Mouse (Mus musculus) limb, embryonic 11.5 days (tissue): ENCODE data around the gene Tnfrsf23. TPM values are rescaled to one million over a fixed set of nuclear protein-coding genes. Genes with fewer than 3 reads are reported as not detected.
"Not testable (repeated sequence)": the region's sequence is repeated elsewhere in the genome, so short reads cannot be mapped to it uniquely, and the experiment has no call there.

ENCODE experiments used
- ATAC-seq: fragments of 200-750 bp; cut with Nextera tagmentation; 2 replicates; pipeline ENCODE4 v1.8.0; 2017; ENCODE audit warnings: low read depth; ENCODE audit not compliant: insufficient number of reproducible peaks, low FRiP score, low TSS enrichment
- DNase-seq: peaks from one replicate; pipeline ENCODE4 v3.0.0-alpha.2; 2015; ENCODE audit warnings: low spot score
- H3K27ac ChIP-seq: fragments of 300-500 bp; sonication (generic); replicated peaks from 2 replicates; pipeline ENCODE4 v1.5.1; 2014; ENCODE audit warnings: low read depth, mild to moderate bottlenecking, low read length
- H3K27me3 ChIP-seq: fragments of 300-500 bp; sonication (generic); 2 replicates; pipeline ENCODE4 v1.6.1; 2014; ENCODE audit warnings: mild to moderate bottlenecking, low read length, mixed read lengths; ENCODE audit not compliant: control insufficient read depth, insufficient read depth
- H3K36me3 ChIP-seq: fragments of 300-500 bp; sonication (generic); 2 replicates; pipeline ENCODE4 v1.6.1; 2014; ENCODE audit warnings: mild to moderate bottlenecking, low read length, moderate library complexity, mixed read lengths; ENCODE audit not compliant: control insufficient read depth, insufficient read depth
- H3K4me1 ChIP-seq: fragments of 300-500 bp; sonication (generic); 2 replicates; pipeline ENCODE4 v1.6.1; 2014; ENCODE audit warnings: low read length, mixed read lengths; ENCODE audit not compliant: control insufficient read depth, insufficient read depth
- H3K4me2 ChIP-seq: fragments of 300-500 bp; sonication (generic); 2 replicates; pipeline ENCODE4 v1.6.1; 2014; ENCODE audit warnings: low read depth, mild to moderate bottlenecking, moderate library complexity; ENCODE audit not compliant: severe bottlenecking
- H3K4me3 ChIP-seq: fragments of 300-500 bp; sonication (generic); 2 replicates; pipeline ENCODE4 v1.5.1; 2014; ENCODE audit warnings: low read depth, low read length
- H3K9ac ChIP-seq: fragments of 300-500 bp; sonication (generic); 2 replicates; pipeline ENCODE4 v1.6.1; 2014; ENCODE audit warnings: mild to moderate bottlenecking, low read length
- H3K9me3 ChIP-seq: fragments of 300-500 bp; sonication (generic); 2 replicates; pipeline ENCODE4 v1.6.1; 2016; ENCODE audit warnings: low read length; ENCODE audit not compliant: control insufficient read depth
- WGBS: fragments of 180-500 bp; shearing (Covaris S2); extraction: QIAGEN DNeasy Blood & Tissue Kit; methylation state at CpG from one replicate; pipeline ENCODE4 v1.1.7; 2014; 5-methylcytosine and 5-hydroxymethylcytosine counted together
- polyA plus RNA-seq: library from polyadenylated mRNA; unstranded; fragments of >200 nt; fragmentation: Nextera tagmentation; extraction: Ambion mirVana; gene quantifications from 2 replicates; pipeline ENCODE4 v1.2.1, GENCODE M21; 2014

Gene Tnfrsf23
- polyA plus RNA-seq, 1 experiment from 2014 or later: 0.09 TPM

- H3K4me3 ChIP-seq: no peak overlapping the region
- DNase-seq (no peak), ATAC-seq (no peak)
- H3K27me3 ChIP-seq: no peaks in the 10 kb centered on the region
- no peak overlapping the region for H3K27ac ChIP-seq
- H3K9ac ChIP-seq: no peak overlapping the region
- H3K9me3 ChIP-seq: no peaks in the 10 kb centered on the region
- WGBS: 94% methylated on average over 4 of the region's 4 CpGs
- peaks cover 9% of the 10 kb centered on the region; the same call in 1 of the 2 replicates for H3K36me3 ChIP-seq
- no peak overlapping the region for H3K4me2 ChIP-seq
- H3K4me1 ChIP-seq: no peaks in the 10 kb centered on the region
These were observed 6.2 kb upstream of the Tnfrsf23 start for GRCm38 (mm10) chr7:143691909-143692308.

GRCm38 (mm10) chr7:143691181-143691580 is 5.5 kb upstream of the Tnfrsf23 start:
- DNase-seq: no peak
- peaks cover 9% of the 10 kb centered on the region; the same call in 1 of the 2 replicates for H3K36me3 ChIP-seq
- 93% methylated on average over 5 of the region's 5 CpGs for WGBS

GRCm38 (mm10) chr7:143689946-143690345 is 4.3 kb upstream of the Tnfrsf23 start:
- H3K4me3 ChIP-seq: no peak overlapping the region
- DNase-seq: no peak
- H3K36me3 ChIP-seq: peaks cover 9% of the 10 kb centered on the region; the same call in 1 of the 2 replicates
- no peak overlapping the region for H3K27ac ChIP-seq
- ATAC-seq: no peak
- H3K27me3 ChIP-seq: no peaks in the 10 kb centered on the region
- no peak overlapping the region for H3K9ac ChIP-seq
- H3K4me2 ChIP-seq: no peak overlapping the region
- 73% methylated on average over 4 of the region's 4 CpGs for WGBS
- H3K4me1 ChIP-seq: no peaks in the 10 kb centered on the region
- H3K9me3 ChIP-seq: no peaks in the 10 kb centered on the region

More at GRCm38 (mm10) chr7:143691181-143691580, 5.5 kb upstream of the Tnfrsf23 start:
- no peaks in the 10 kb centered on the region for H3K9me3 ChIP-seq
- no peaks in the 10 kb centered on the region for H3K4me1 ChIP-seq
- H3K9ac ChIP-seq: no peak overlapping the region
- H3K4me3 ChIP-seq: no peak overlapping the region
- ATAC-seq: no peak
- H3K27me3 ChIP-seq: no peaks in the 10 kb centered on the region
- H3K27ac ChIP-seq: no peak overlapping the region
- no peak overlapping the region for H3K4me2 ChIP-seq

GRCm38 (mm10) chr7:143689481-143689880 is 3.8 kb upstream of the Tnfrsf23 start:
- no peak overlapping the region for H3K9ac ChIP-seq
- no peaks in the 10 kb centered on the region for H3K9me3 ChIP-seq
- ATAC-seq: no peak
- H3K27ac ChIP-seq: no peak overlapping the region
- no peak for DNase-seq
- no peaks in the 10 kb centered on the region for H3K27me3 ChIP-seq
- no peak overlapping the region for H3K4me2 ChIP-seq
- H3K36me3 ChIP-seq: peaks cover 9% of the 10 kb centered on the region; the same call in 1 of the 2 replicates
- 81% methylated on average over 7 of the region's 7 CpGs for WGBS
- H3K4me3 ChIP-seq: no peak overlapping the region
- no peaks in the 10 kb centered on the region for H3K4me1 ChIP-seq

GRCm38 (mm10) chr7:143686676-143687075 is 1.0 kb upstream of the Tnfrsf23 start:
- 77% methylated on average over 3 of the region's 3 CpGs for WGBS
- ATAC-seq, H3K4me2 ChIP-seq, DNase-seq, H3K4me3 ChIP-seq, H3K4me1 ChIP-seq, H3K36me3 ChIP-seq, H3K27ac ChIP-seq, H3K9ac ChIP-seq, H3K27me3 ChIP-seq, H3K9me3 ChIP-seq: not testable (repeated sequence)

- H3K4me1 ChIP-seq, H3K9ac ChIP-seq, H3K27ac ChIP-seq, H3K9me3 ChIP-seq, ATAC-seq, H3K4me2 ChIP-seq, DNase-seq, H3K4me3 ChIP-seq, H3K27me3 ChIP-seq, H3K36me3 ChIP-seq: not testable (repeated sequence)
- whole genome bisulfite sequencing: 62% methylated on average over 4 of the region's 4 CpGs
These were observed 519 bp upstream of the Tnfrsf23 start for GRCm38 (mm10) chr7:143686191-143686590.

GRCm38 (mm10) chr7:143684569-143684968 is 1.1 kb downstream of the Tnfrsf23 start:
- ATAC-seq, H3K36me3 ChIP-seq, H3K9me3 ChIP-seq, H3K27me3 ChIP-seq, H3K9ac ChIP-seq, DNase-seq, H3K4me3 ChIP-seq, H3K4me1 ChIP-seq, H3K27ac ChIP-seq, H3K4me2 ChIP-seq: not testable (repeated sequence)
- 80% methylated on average over 1 of the region's 2 CpGs for WGBS

- H3K9me3 ChIP-seq: no peaks in the 10 kb centered on the region
- DNase-seq (no peak), ATAC-seq (no peak)
- WGBS: 86% methylated on average over 1 of the region's 1 CpGs
- no peaks in the 10 kb centered on the region for H3K36me3 ChIP-seq
- H3K4me2 ChIP-seq: no peak overlapping the region
- no peak overlapping the region for H3K9ac ChIP-seq
- H3K4me3 ChIP-seq: no peak overlapping the region
- H3K27me3 ChIP-seq: no peaks in the 10 kb centered on the region
- H3K27ac ChIP-seq: no peak overlapping the region
- no peaks in the 10 kb centered on the region for H3K4me1 ChIP-seq
These were observed 4.1 kb downstream of the Tnfrsf23 start for GRCm38 (mm10) chr7:143681566-143681965.

GRCm38 (mm10) chr7:143680836-143681235 is 4.8 kb downstream of the Tnfrsf23 start:
- ATAC-seq, DNase-seq, H3K4me3 ChIP-seq, H3K4me2 ChIP-seq, H3K9me3 ChIP-seq, H3K36me3 ChIP-seq, H3K27ac ChIP-seq, H3K9ac ChIP-seq, H3K4me1 ChIP-seq, H3K27me3 ChIP-seq: not testable (repeated sequence)
- WGBS: 56% methylated on average over 2 of the region's 2 CpGs
